Mouse (Mus musculus): ENCODE measurements at regions not wholly inside any gene's neighbourhood (a gene's known extent, or its start where the extent isn't known, plus 50 kb on each side); places are given as distances from the start of the nearest gene placed in this dataset.

GRCm38 (mm10) chr5:64651407-64651806 is 151.8 kb upstream of the Klf3 start:
- no peak for TF ChIP-seq POLR2A (IDR thresholded peaks at IDR 0.05; ENCODE audit: extremely low read depth, insufficient read depth, low read length)
- TF ChIP-seq CTCF (IDR thresholded peaks at IDR 0.05; ENCODE audit: extremely low read depth, insufficient read depth, low read length) = no peak
